25 mouse cellular contexts compared by ENCODE assay signal in the genomic region with DNA sequence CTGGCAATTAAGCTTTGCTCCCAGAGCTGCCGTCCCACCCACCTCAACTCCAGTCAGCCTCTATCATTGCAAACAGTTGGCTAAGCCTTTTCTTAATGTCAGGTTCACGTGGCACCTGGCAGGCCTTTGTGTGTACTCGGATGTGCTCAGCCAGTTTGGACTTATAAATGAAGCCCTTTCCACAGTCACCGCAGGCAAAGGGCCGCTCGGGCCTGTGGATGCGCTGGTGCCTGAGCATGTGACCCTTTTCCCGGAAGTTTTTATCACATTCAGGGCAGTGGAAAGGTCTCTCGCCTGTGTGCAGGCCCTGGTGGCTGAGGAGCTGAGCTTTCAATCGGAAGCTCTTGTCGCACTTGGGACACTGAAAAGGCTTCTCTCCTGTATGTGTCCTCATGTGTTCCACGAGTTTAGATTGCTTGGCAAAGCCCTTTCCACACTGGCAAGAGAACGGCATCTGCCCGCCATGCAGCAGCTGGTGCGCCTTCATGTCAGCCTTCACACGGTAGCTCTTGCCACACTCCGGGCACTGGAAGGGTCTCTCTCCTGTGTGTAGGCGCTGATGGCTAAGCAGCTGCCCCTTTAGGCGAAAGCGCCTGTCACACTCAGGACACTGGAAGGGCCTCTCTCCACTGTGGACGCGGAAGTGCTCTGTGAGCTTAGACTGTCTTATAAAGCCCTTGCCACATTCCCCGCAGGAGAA. TPM values are rescaled to one million over a fixed set of nuclear protein-coding genes. Genes with fewer than 3 reads are reported as not detected.
DNase-seq lines count a peak whose midpoint lies in the region; ATAC-seq and TF ChIP-seq lines count a peak whose summit lies in the region.
"Had no signal": no experiment of that assay in that cellular context is flagged by ENCODE, and none has a peak within 500 bp of the region (broad histone marks: within the 10 kb centered on the region; RNA-seq: fewer than 3 reads in every experiment).

No protein-coding gene starts in this region.

- no peaks in the 10 kb centered on the region for H3K27me3 ChIP-seq in forebrain, postnatal 0 days (ENCODE audit: insufficient read depth, low read length)
- no peaks in the 10 kb centered on the region for H3K27me3 ChIP-seq in forebrain, embryonic 15.5 days
- H3K27me3 ChIP-seq: CH12.LX; midbrain, embryonic 12.5 days had no signal

- WGBS in forebrain, postnatal 0 days = 89% methylated on average over 23 of the region's 23 CpGs
- WGBS in forebrain, embryonic 15.5 days = 88% methylated on average over 23 of the region's 23 CpGs

- DNase-seq in forebrain, postnatal 0 days = no peak
- DNase-seq in left cerebral cortex, postnatal 4 days = peak; percentile 38
- no peak for DNase-seq in left cerebral cortex, postnatal 36 days (ENCODE audit: low spot score in 2 of 2)
- DNase-seq in ES-CJ7 (ENCODE audit: low read depth, low spot score) = peak; percentile 57
- peak; percentile 23 for DNase-seq in brain, embryonic 14.5 days (ENCODE audit: low read depth)
- no peak for DNase-seq in lung, postnatal 14 days
- DNase-seq: adrenal gland, adult 2 months; B cell, adult 2 months; cerebellum, adult 18-20 months; gastrocnemius, postnatal 36 days; kidney, postnatal 25 days; liver; liver, postnatal 0 days; right cerebral cortex, postnatal 14 days; thymus, postnatal 36 days had no signal

- H3K9me3 ChIP-seq in forebrain, postnatal 0 days (ENCODE audit: low read length) = no peaks in the 10 kb centered on the region
- H3K9me3 ChIP-seq in forebrain, embryonic 15.5 days = no peaks in the 10 kb centered on the region
- H3K9me3 ChIP-seq: limb, embryonic 10.5 days; midbrain, embryonic 12.5 days had no signal

- ATAC-seq in forebrain, postnatal 0 days = peak; percentile 27; the same call in 1 of the 2 replicates
- no peak for ATAC-seq in forebrain, embryonic 15.5 days (replicated peaks)
- ATAC-seq: hindbrain, embryonic 16.5 days; intestine, postnatal 0 days; liver, postnatal 0 days; lung, postnatal 0 days had no signal

- H3K4me2 ChIP-seq in forebrain, postnatal 0 days (ENCODE audit: low read depth) = no peak overlapping the region
- no peak overlapping the region for H3K4me2 ChIP-seq in forebrain, embryonic 15.5 days (replicated peaks)
- H3K4me2 ChIP-seq: midbrain, embryonic 12.5 days had no signal

- TF ChIP-seq CTCF in forebrain, postnatal 0 days (IDR thresholded peaks at IDR 0.05; ENCODE audit: low read depth) = no peak
- no peak for TF ChIP-seq CTCF in brain, embryonic 14.5 days (IDR thresholded peaks at IDR 0.05; ENCODE audit: borderline replicate concordance, extremely low read depth, insufficient read depth, insufficient read length)

- no peak overlapping the region for H3K4me3 ChIP-seq in forebrain, postnatal 0 days (ENCODE audit: low read depth, low read length)
- no peak overlapping the region for H3K4me3 ChIP-seq in forebrain, embryonic 15.5 days
- H3K4me3 ChIP-seq: layer of hippocampus, adult 2 months; left cerebral cortex, adult 2 months; limb, embryonic 10.5 days; midbrain, embryonic 12.5 days had no signal

- TF ChIP-seq POLR2A in brain, embryonic 14.5 days (IDR thresholded peaks at IDR 0.05; ENCODE audit: borderline replicate concordance, extremely low read depth, insufficient read depth, insufficient read length, poor library complexity, severe bottlenecking) = no peak

- no peak overlapping the region for H3K27ac ChIP-seq in forebrain, postnatal 0 days (ENCODE audit: low read depth, low read length)
- H3K27ac ChIP-seq in forebrain, embryonic 15.5 days (replicated peaks) = no peak overlapping the region
- H3K27ac ChIP-seq: layer of hippocampus, adult 2 months; left cerebral cortex, adult 2 months; limb, embryonic 10.5 days; midbrain, embryonic 12.5 days had no signal

- no peak overlapping the region for H3K9ac ChIP-seq in forebrain, postnatal 0 days
- no peak overlapping the region for H3K9ac ChIP-seq in forebrain, embryonic 15.5 days (replicated peaks)
- H3K9ac ChIP-seq: liver, postnatal 0 days; midbrain, embryonic 12.5 days had no signal

- no peaks in the 10 kb centered on the region for H3K4me1 ChIP-seq in forebrain, postnatal 0 days (ENCODE audit: insufficient read depth)
- no peaks in the 10 kb centered on the region for H3K4me1 ChIP-seq in forebrain, embryonic 15.5 days
- H3K4me1 ChIP-seq: limb, embryonic 10.5 days; midbrain, embryonic 12.5 days had no signal

- peaks cover 69% of the 10 kb centered on the region for H3K36me3 ChIP-seq in forebrain, postnatal 0 days (ENCODE audit: insufficient read depth)
- H3K36me3 ChIP-seq in forebrain, embryonic 15.5 days = peaks cover 68% of the 10 kb centered on the region

- intact Hi-C loops in left cerebral cortex, postnatal 4 days (cut with DNase I) = no loop called here
- intact Hi-C loops in left cerebral cortex, postnatal 36 days (cut with DNase I) = no loop called here

RNA-seq across cellular contexts. Expression of gene Pdia4, which starts 6.5 kb away (rescaled TPM):
- 97.7 and 104 TPM in 2 replicates for total RNA-seq in forebrain, postnatal 0 days (2014; rRNA removed)
- 70.5 and 83.7 TPM in 2 replicates for polyA plus RNA-seq in forebrain, postnatal 0 days (2015; fragmentation: Nextera tagmentation; extraction: Ambion mirVana)
- 145 TPM in 2 replicates for polyA plus RNA-seq in forebrain, embryonic 15.5 days (2015; fragmentation: Nextera tagmentation; extraction: Ambion mirVana)
- 10 to 100 TPM; 63.0 to 73.0 TPM for total RNA-seq in left cerebral cortex, postnatal 4 days (2021)
- 10 to 100 TPM; 45.3 to 70.1 TPM for total RNA-seq in left cerebral cortex, postnatal 36 days (2021)
- polyA plus RNA-seq in brain, embryonic 14.5 days (2012; rRNA removed) = 52.6 and 75.7 TPM in 2 replicates

RNA-seq across cellular contexts. Expression of gene Zfp786, which starts 10.9 kb away (rescaled TPM):
- 22.2 and 23.8 TPM in 2 replicates for total RNA-seq in forebrain, postnatal 0 days (2014; rRNA removed)
- 5.1 and 5.5 TPM in 2 replicates for polyA plus RNA-seq in forebrain, postnatal 0 days (2015; fragmentation: Nextera tagmentation; extraction: Ambion mirVana)
- polyA plus RNA-seq in forebrain, embryonic 15.5 days (2015; fragmentation: Nextera tagmentation; extraction: Ambion mirVana) = 17.3 and 18.5 TPM in 2 replicates
- 10 to 100 TPM; 12.4 to 13.9 TPM for total RNA-seq in left cerebral cortex, postnatal 4 days (2021)
- total RNA-seq in left cerebral cortex, postnatal 36 days (2021) = 1 to 10 TPM; 5.5 TPM
- 5.2 and 8.8 TPM in 2 replicates for polyA plus RNA-seq in brain, embryonic 14.5 days (2012; rRNA removed)
- total RNA-seq: monocyte, adult 5-6 weeks had no signal

RNA-seq across cellular contexts. Expression of gene Zfp398, which starts 15.7 kb away (rescaled TPM):
- total RNA-seq in forebrain, postnatal 0 days (2014; rRNA removed) = 23.5 and 28.2 TPM in 2 replicates
- polyA plus RNA-seq in forebrain, postnatal 0 days (2015; fragmentation: Nextera tagmentation; extraction: Ambion mirVana) = 7.1 and 11.1 TPM in 2 replicates
- polyA plus RNA-seq in forebrain, embryonic 15.5 days (2015; fragmentation: Nextera tagmentation; extraction: Ambion mirVana) = 16.5 and 17.5 TPM in 2 replicates
- total RNA-seq in left cerebral cortex, postnatal 4 days (2021) = 10 to 100 TPM; 26.9 to 27.6 TPM
- total RNA-seq in left cerebral cortex, postnatal 36 days (2021) = 10 to 100 TPM; 19.9 to 23.0 TPM
- polyA plus RNA-seq in brain, embryonic 14.5 days (2012; rRNA removed) = 17.4 and 22.2 TPM in 2 replicates

RNA-seq across cellular contexts. Expression of gene Zfp282, which starts 57.2 kb away (rescaled TPM):
- total RNA-seq in forebrain, postnatal 0 days (2014; rRNA removed) = 41.8 and 48.5 TPM in 2 replicates
- polyA plus RNA-seq in forebrain, postnatal 0 days (2015; fragmentation: Nextera tagmentation; extraction: Ambion mirVana) = 15.4 and 16.7 TPM in 2 replicates
- polyA plus RNA-seq in forebrain, embryonic 15.5 days (2015; fragmentation: Nextera tagmentation; extraction: Ambion mirVana) = 27.7 TPM in 2 replicates
- 10 to 100 TPM; 32.1 to 32.8 TPM for total RNA-seq in left cerebral cortex, postnatal 4 days (2021)
- total RNA-seq in left cerebral cortex, postnatal 36 days (2021) = 10 to 100 TPM; 14.0 to 14.8 TPM
- polyA plus RNA-seq in brain, embryonic 14.5 days (2012; rRNA removed) = 26.1 and 29.8 TPM in 2 replicates

Comparison
In these comparisons a context has a peak if more than half of its experiments do, and no peak if none do; other contexts are left out.
1. DNase-seq: peak in left cerebral cortex, postnatal 4 days (single experiment), ES-CJ7 (single experiment) and brain, embryonic 14.5 days (single experiment); none in forebrain, postnatal 0 days (single experiment), left cerebral cortex, postnatal 36 days (0 of 2) and lung, postnatal 14 days (single experiment).